Mouse (Mus musculus) liver, embryonic 16.5 days (tissue): ENCODE results near the gene Urah. TPM values are rescaled to one million over a fixed set of nuclear protein-coding genes. Genes with fewer than 3 reads are reported as not detected.
A peak's percentile ranks its signal among the peaks of the same experiment; 100 is the strongest.

Experiments used
- ATAC-seq: fragments of 200-750 bp; cut with Nextera tagmentation; 2 replicates; pipeline ENCODE4 v1.8.0; 2017; ENCODE audit warnings: low read depth, mild to moderate bottlenecking, moderate number of reproducible peaks, moderate library complexity
- H3K27ac ChIP-seq: fragments of 300-500 bp; sonication (generic); 2 replicates; pipeline ENCODE4 v1.5.1; 2014; ENCODE audit warnings: mild to moderate bottlenecking, low read length
- H3K27me3 ChIP-seq: fragments of 300-500 bp; sonication (generic); 2 replicates; pipeline ENCODE4 v1.6.1; 2014; ENCODE audit warnings: low read depth, low read length, mixed read lengths; ENCODE audit not compliant: control insufficient read depth, insufficient read depth
- H3K36me3 ChIP-seq: fragments of 300-500 bp; sonication (generic); 2 replicates; pipeline ENCODE4 v1.6.1; 2014; ENCODE audit warnings: mild to moderate bottlenecking; ENCODE audit not compliant: control insufficient read depth, insufficient read depth
- H3K4me1 ChIP-seq: fragments of 300-500 bp; sonication (generic); 2 replicates; pipeline ENCODE4 v1.6.1; 2014; ENCODE audit warnings: low read depth, low read length, mixed read lengths; ENCODE audit not compliant: control insufficient read depth
- H3K4me2 ChIP-seq: fragments of 300-500 bp; sonication (generic); 2 replicates; pipeline ENCODE4 v1.6.1; 2014; ENCODE audit warnings: low read depth, low read length, mixed read lengths
- H3K4me3 ChIP-seq: fragments of 300-500 bp; sonication (generic); 2 replicates; pipeline ENCODE4 v1.5.1; 2014; ENCODE audit warnings: low read depth, mild to moderate bottlenecking, low read length
- H3K9ac ChIP-seq: fragments of 300-500 bp; sonication (generic); 2 replicates; pipeline ENCODE4 v1.6.1; 2014; ENCODE audit warnings: low read depth, low read length
- H3K9me3 ChIP-seq: fragments of 300-500 bp; sonication (generic); replicated peaks from 2 replicates; pipeline ENCODE4 v1.6.1; 2016; ENCODE audit warnings: low read length; ENCODE audit not compliant: control insufficient read depth
- WGBS: fragments of 180-500 bp; shearing (Covaris S2); extraction: QIAGEN DNeasy Blood & Tissue Kit; methylation state at CpG from one replicate; pipeline ENCODE4 v1.1.7; 2014; ENCODE audit not compliant: insufficient replicate concordance; 5-methylcytosine and 5-hydroxymethylcytosine counted together
- polyA plus RNA-seq: library from polyadenylated mRNA; unstranded; fragments of >200 nt; fragmentation: Nextera tagmentation; extraction: Ambion mirVana; gene quantifications from 2 replicates; pipeline ENCODE4 v1.2.1, GENCODE M21; 2015

Urah gene
- polyA plus RNA-seq, 1 experiment from 2014 or later, result 32.9 TPM

- no peaks in the 10 kb centered on the region for H3K27me3 ChIP-seq
- peak within 1 kb of the TSS; percentile 98 for H3K4me2 ChIP-seq
- H3K4me1 ChIP-seq, result peaks cover 31% of the 10 kb centered on the region
- peak within 1 kb of the TSS; percentile 94 for H3K9ac ChIP-seq
- peaks cover 33% of the 10 kb centered on the region for H3K36me3 ChIP-seq
- peak within 1 kb of the TSS; percentile 88 for H3K4me3 ChIP-seq
- ATAC-seq, result peak; percentile 3; the same call in 1 of the 2 replicates
- 25% methylated on average over 40 of the region's 40 CpGs for WGBS
- no peaks in the 10 kb centered on the region for H3K9me3 ChIP-seq
- peak within 1 kb of the TSS; percentile 99 for H3K27ac ChIP-seq
Observed at GRCm38 (mm10) chr7:140857550-140858505, 23.0 kb downstream of the Urah start, which contains the start of gene Bet1l. Bet1l (minus strand) TSS chr7:140857577.

- H3K9ac ChIP-seq, result peak overlapping the region; percentile 94
- no peak overlapping the region for H3K27ac ChIP-seq
- no peaks in the 10 kb centered on the region for H3K9me3 ChIP-seq
- 88% methylated on average over 8 of the region's 8 CpGs for WGBS
- no peak overlapping the region; the same call in 1 of the 2 replicates for H3K4me3 ChIP-seq
- no peak for ATAC-seq
- peaks cover 23% of the 10 kb centered on the region for H3K4me1 ChIP-seq
- H3K27me3 ChIP-seq, result no peaks in the 10 kb centered on the region
- H3K36me3 ChIP-seq, result peaks cover 37% of the 10 kb centered on the region
- peak overlapping the region; percentile 98 for H3K4me2 ChIP-seq
Observed at GRCm38 (mm10) chr7:140858746-140859145, 23.9 kb downstream of the Urah start.

GRCm38 (mm10) chr7:140859997-140860396 is 25.2 kb downstream of the Urah start:
- H3K36me3 ChIP-seq, result peaks cover 46% of the 10 kb centered on the region
- no peaks in the 10 kb centered on the region for H3K9me3 ChIP-seq
- no peak for ATAC-seq
- H3K4me1 ChIP-seq, result peaks cover 20% of the 10 kb centered on the region
- no peak overlapping the region for H3K27ac ChIP-seq
- no peak overlapping the region for H3K9ac ChIP-seq
- H3K4me2 ChIP-seq, result no peak overlapping the region
- no peak overlapping the region for H3K4me3 ChIP-seq
- WGBS, result 72% methylated on average over 6 of the region's 6 CpGs
- no peaks in the 10 kb centered on the region for H3K27me3 ChIP-seq

GRCm38 (mm10) chr7:140860728-140861127 is 25.9 kb downstream of the Urah start:
- H3K4me1 ChIP-seq, result peaks cover 14% of the 10 kb centered on the region
- H3K9me3 ChIP-seq, result no peaks in the 10 kb centered on the region
- no peak overlapping the region for H3K4me3 ChIP-seq
- WGBS, result 88% methylated on average over 5 of the region's 5 CpGs
- peaks cover 46% of the 10 kb centered on the region for H3K36me3 ChIP-seq
- no peaks in the 10 kb centered on the region for H3K27me3 ChIP-seq
- no peak for ATAC-seq
- no peak overlapping the region for H3K4me2 ChIP-seq
- H3K27ac ChIP-seq, result no peak overlapping the region
- H3K9ac ChIP-seq, result no peak overlapping the region

- Histone ChIP-seq H3K4me3 (no peak overlapping the region), H3K9ac (no peak overlapping the region), H3K27me3 (no peaks in the 10 kb centered on the region), H3K4me2 (no peak overlapping the region), H3K9me3 (no peaks in the 10 kb centered on the region), H3K36me3 (peaks cover 43% of the 10 kb centered on the region), H3K27ac (no peak overlapping the region), H3K4me1 (no peaks in the 10 kb centered on the region)
- WGBS, result 77% methylated on average over 12 of the region's 12 CpGs
- no peak for ATAC-seq
Observed at GRCm38 (mm10) chr7:140864761-140865160, 29.9 kb downstream of the Urah start.

GRCm38 (mm10) chr7:140874224-140874623 is 39.4 kb downstream of the Urah start:
- H3K27me3 ChIP-seq, result no peaks in the 10 kb centered on the region
- no peak for ATAC-seq
- no peaks in the 10 kb centered on the region for H3K9me3 ChIP-seq
- peaks cover 14% of the 10 kb centered on the region for H3K36me3 ChIP-seq
- no peak overlapping the region for H3K4me2 ChIP-seq
- peaks cover 7% of the 10 kb centered on the region for H3K4me1 ChIP-seq
- H3K4me3 ChIP-seq, result no peak overlapping the region
- no peak overlapping the region for H3K27ac ChIP-seq
- no peak overlapping the region for H3K9ac ChIP-seq
- WGBS, result 22% methylated on average over 4 of the region's 4 CpGs

GRCm38 (mm10) chr7:140877364-140877763 is 42.5 kb downstream of the Urah start:
- H3K4me2 ChIP-seq, result no peak overlapping the region
- H3K4me3 ChIP-seq, result no peak overlapping the region
- no peak overlapping the region for H3K9ac ChIP-seq
- peaks cover 14% of the 10 kb centered on the region for H3K36me3 ChIP-seq
- ATAC-seq, result no peak
- peaks cover 26% of the 10 kb centered on the region for H3K4me1 ChIP-seq
- no peaks in the 10 kb centered on the region for H3K27me3 ChIP-seq
- WGBS, result 44% methylated on average over 6 of the region's 6 CpGs
- no peak overlapping the region for H3K27ac ChIP-seq
- no peaks in the 10 kb centered on the region for H3K9me3 ChIP-seq

- peak overlapping the region; percentile 21; the same call in 1 of the 2 replicates for H3K4me3 ChIP-seq
- peak overlapping the region; percentile 53; the same call in 1 of the 2 replicates for H3K27ac ChIP-seq
- H3K9ac ChIP-seq, result peak overlapping the region; percentile 28; the same call in 1 of the 2 replicates
- WGBS, result 18% methylated on average over 7 of the region's 7 CpGs
- peaks cover 14% of the 10 kb centered on the region for H3K36me3 ChIP-seq
- no peaks in the 10 kb centered on the region for H3K27me3 ChIP-seq
- H3K4me2 ChIP-seq, result peak overlapping the region; percentile 87
- H3K9me3 ChIP-seq, result no peaks in the 10 kb centered on the region
- no peak for ATAC-seq
- H3K4me1 ChIP-seq, result peaks cover 32% of the 10 kb centered on the region
Observed at GRCm38 (mm10) chr7:140879355-140879754, 44.5 kb downstream of the Urah start.

GRCm38 (mm10) chr7:140880419-140880818 is 45.6 kb downstream of the Urah start:
- no peak for ATAC-seq
- peak overlapping the region; percentile 94 for H3K4me3 ChIP-seq

More at GRCm38 (mm10) chr7:140880419-140880818, 45.6 kb downstream of the Urah start:
- Histone ChIP-seq H3K4me1 (peaks cover 32% of the 10 kb centered on the region), H3K9me3 (no peaks in the 10 kb centered on the region), H3K27ac (peak overlapping the region; percentile 83), H3K4me2 (peak overlapping the region; percentile 87), H3K36me3 (peaks cover 12% of the 10 kb centered on the region), H3K27me3 (no peaks in the 10 kb centered on the region), H3K9ac (peak overlapping the region; percentile 26; the same call in 1 of the 2 replicates)
- WGBS, result 35% methylated on average over 3 of the region's 3 CpGs
